Mouse (Mus musculus) CD4-positive, CD25-positive, alpha-beta regulatory T cell, adult 2 months (primary cell): ENCODE results near the gene Stxbp1.

Experiments used
- DNase-seq: peaks from one replicate; pipeline ENCODE4 v3.0.0-alpha.2; 2012; ENCODE audit warnings: low read depth, low spot score

Gene Stxbp1

GRCm38 (mm10) chr2:32757056-32757845 is 89.8 kb downstream of the Stxbp1 start, which contains the start of gene Tor2a:
Gene Tor2a (plus strand): TSS chr2:32757234.
- DNase-seq = peak; percentile 98

- DNase-seq = no peak
Measured at GRCm38 (mm10) chr2:32756674-32757055, 90.4 kb downstream of the Stxbp1 start.

- no peak for DNase-seq
Measured at GRCm38 (mm10) chr2:32752181-32752580, 94.9 kb downstream of the Stxbp1 start.

- no peak for DNase-seq
Measured at GRCm38 (mm10) chr2:32751665-32752033, 95.4 kb downstream of the Stxbp1 start.

GRCm38 (mm10) chr2:32750887-32751664 is 96.0 kb downstream of the Stxbp1 start:
- DNase-seq = no peak

- no peak for DNase-seq
Measured at GRCm38 (mm10) chr2:32750199-32750598, 96.8 kb downstream of the Stxbp1 start.

- no peak for DNase-seq
Measured at GRCm38 (mm10) chr2:32749082-32749481, 98.0 kb downstream of the Stxbp1 start.

- DNase-seq = no peak
Measured at GRCm38 (mm10) chr2:32744272-32744982, 102.6 kb downstream of the Stxbp1 start.

- no peak for DNase-seq
Measured at GRCm38 (mm10) chr2:32742173-32742531, 104.9 kb downstream of the Stxbp1 start.

- no peak for DNase-seq
Measured at GRCm38 (mm10) chr2:32741273-32742172, 105.5 kb downstream of the Stxbp1 start.

GRCm38 (mm10) chr2:32740916-32741272 is 106.2 kb downstream of the Stxbp1 start, which contains the start of gene 6330409D20Rik:
Gene 6330409D20Rik (minus strand): TSS chr2:32741016.
- DNase-seq = no peak

- no peak for DNase-seq
Measured at GRCm38 (mm10) chr2:32739311-32739710, 107.7 kb downstream of the Stxbp1 start.
